ENCODE assay signal across 19 mouse cellular contexts in genomic region chr1:167648670-167649069, GRCm38 (mm10). TPM values are rescaled to one million over a fixed set of nuclear protein-coding genes. Genes with fewer than 3 reads are reported as not detected.
"Had no signal": no experiment of that assay in that cellular context is flagged by ENCODE, and none has a peak within 500 bp of the region (broad histone marks: within the 10 kb centered on the region; RNA-seq: fewer than 3 reads in every experiment).

No protein-coding gene starts in this region.

- H3K36me3 ChIP-seq: liver, embryonic 15.5 days; midbrain, embryonic 15.5 days; neural tube, embryonic 12.5 days; stomach, embryonic 15.5 days had no signal

- ATAC-seq: midbrain, embryonic 15.5 days had no signal

- H3K9me3 ChIP-seq: liver, embryonic 15.5 days; megakaryocyte, embryonic 14.5 days; midbrain, embryonic 15.5 days; neural tube, embryonic 12.5 days; stomach, embryonic 15.5 days had no signal

- H3K4me1 ChIP-seq: liver, embryonic 15.5 days; megakaryocyte, embryonic 14.5 days; neural tube, embryonic 12.5 days; stomach, embryonic 15.5 days had no signal

- H3K4me3 ChIP-seq: layer of hippocampus, adult 2 months; liver, embryonic 15.5 days; megakaryocyte, embryonic 14.5 days; midbrain, embryonic 15.5 days; neural tube, embryonic 12.5 days; stomach, embryonic 15.5 days had no signal

- H3K27ac ChIP-seq: kidney, postnatal 0 days; layer of hippocampus, adult 2 months; liver, embryonic 15.5 days; macrophage; midbrain, embryonic 15.5 days; neural tube, embryonic 12.5 days; stomach, embryonic 15.5 days had no signal

- DNase-seq: left cerebral cortex, postnatal 4 days; lung, embryonic 14.5 days; spleen, adult 18-20 months; thymus, adult 2 months; thymus, postnatal 36 days had no signal

- H3K27me3 ChIP-seq: neural tube, embryonic 12.5 days had no signal

- H3K9ac ChIP-seq: liver, embryonic 15.5 days; lung, embryonic 14.5 days; midbrain, embryonic 15.5 days; neural tube, embryonic 12.5 days; stomach, embryonic 15.5 days had no signal

- H3K4me2 ChIP-seq: liver, embryonic 11.5 days; liver, embryonic 15.5 days; lung, embryonic 14.5 days; midbrain, embryonic 11.5 days; midbrain, embryonic 15.5 days; neural tube, embryonic 12.5 days; stomach, embryonic 15.5 days had no signal

RNA-seq across cellular contexts. Expression of gene Lmx1a, which starts 40.4 kb away (rescaled TPM):
- total RNA-seq: left cerebral cortex, adult 18-20 months; left cerebral cortex, postnatal 10 days; monocyte, adult 5-6 weeks; neutrophil, adult 5-6 weeks had no signal
- polyA plus RNA-seq: lung, embryonic 14.5 days; macrophage had no signal

RNA-seq across cellular contexts. Expression of gene Rxrg, which starts 50.5 kb away (rescaled TPM):
- total RNA-seq: monocyte, adult 5-6 weeks; neutrophil, adult 5-6 weeks had no signal
- polyA plus RNA-seq: macrophage had no signal
